Mouse (Mus musculus) neural tube, embryonic 11.5 days (tissue): ENCODE results near the gene Ush2a. TPM values are rescaled to one million over a fixed set of nuclear protein-coding genes. Genes with fewer than 3 reads are reported as not detected.
A peak's percentile ranks its signal among the peaks of the same experiment; 100 is the strongest.

Experiments used
- ATAC-seq: fragments of 200-750 bp; cut with Nextera tagmentation; 2 replicates; pipeline ENCODE4 v1.8.0; 2017; ENCODE audit warnings: moderate number of reproducible peaks, mild to moderate bottlenecking, moderate TSS enrichment, moderate library complexity; ENCODE audit not compliant: insufficient read depth, low FRiP score, low TSS enrichment
- DNase-seq: peaks from one replicate; pipeline ENCODE4 v3.0.0-alpha.2; 2015; ENCODE audit warnings: low spot score
- H3K27ac ChIP-seq: fragments of 300-500 bp; sonication (generic); 2 replicates; pipeline ENCODE4 v1.5.1; 2014; ENCODE audit warnings: low read depth, mild to moderate bottlenecking, low read length
- H3K27me3 ChIP-seq: fragments of 300-500 bp; sonication (generic); 2 replicates; pipeline ENCODE4 v1.6.1; 2014; ENCODE audit warnings: mild to moderate bottlenecking, low read length, mixed read lengths; ENCODE audit not compliant: control insufficient read depth, insufficient read depth
- H3K36me3 ChIP-seq: fragments of 300-500 bp; sonication (generic); 2 replicates; pipeline ENCODE4 v1.6.1; 2014; ENCODE audit warnings: mild to moderate bottlenecking, low read length, moderate library complexity, mixed read lengths; ENCODE audit not compliant: control insufficient read depth, insufficient read depth
- H3K4me1 ChIP-seq: fragments of 300-500 bp; sonication (generic); 2 replicates; pipeline ENCODE4 v1.6.1; 2014; ENCODE audit warnings: low read length, mixed read lengths; ENCODE audit not compliant: control insufficient read depth, insufficient read depth
- H3K4me2 ChIP-seq: fragments of 300-500 bp; sonication (generic); 2 replicates; pipeline ENCODE4 v1.6.1; 2014; ENCODE audit warnings: low read depth, mild to moderate bottlenecking, moderate library complexity
- H3K4me3 ChIP-seq: fragments of 300-500 bp; sonication (generic); 2 replicates; pipeline ENCODE4 v1.5.1; 2014; ENCODE audit warnings: low read depth, low read length
- H3K9ac ChIP-seq: fragments of 300-500 bp; sonication (generic); 2 replicates; pipeline ENCODE4 v1.6.1; 2014; ENCODE audit warnings: mild to moderate bottlenecking, low read length
- H3K9me3 ChIP-seq: fragments of 300-500 bp; sonication (generic); 2 replicates; pipeline ENCODE4 v1.6.1; 2016; ENCODE audit warnings: low read length; ENCODE audit not compliant: control insufficient read depth
- WGBS: fragments of 180-500 bp; shearing (Covaris S2); extraction: QIAGEN DNeasy Blood & Tissue Kit; methylation state at CpG from one replicate; pipeline ENCODE4 v1.1.7; 2014; 5-methylcytosine and 5-hydroxymethylcytosine counted together
- polyA plus RNA-seq: library from polyadenylated mRNA; unstranded; fragments of >200 nt; fragmentation: Nextera tagmentation; extraction: Ambion mirVana; gene quantifications from 2 replicates; pipeline ENCODE4 v1.2.1, GENCODE M21; 2014

The Ush2a gene
- polyA plus RNA-seq, 1 experiment from 2014 or later, result 0.07 TPM

DNA sequence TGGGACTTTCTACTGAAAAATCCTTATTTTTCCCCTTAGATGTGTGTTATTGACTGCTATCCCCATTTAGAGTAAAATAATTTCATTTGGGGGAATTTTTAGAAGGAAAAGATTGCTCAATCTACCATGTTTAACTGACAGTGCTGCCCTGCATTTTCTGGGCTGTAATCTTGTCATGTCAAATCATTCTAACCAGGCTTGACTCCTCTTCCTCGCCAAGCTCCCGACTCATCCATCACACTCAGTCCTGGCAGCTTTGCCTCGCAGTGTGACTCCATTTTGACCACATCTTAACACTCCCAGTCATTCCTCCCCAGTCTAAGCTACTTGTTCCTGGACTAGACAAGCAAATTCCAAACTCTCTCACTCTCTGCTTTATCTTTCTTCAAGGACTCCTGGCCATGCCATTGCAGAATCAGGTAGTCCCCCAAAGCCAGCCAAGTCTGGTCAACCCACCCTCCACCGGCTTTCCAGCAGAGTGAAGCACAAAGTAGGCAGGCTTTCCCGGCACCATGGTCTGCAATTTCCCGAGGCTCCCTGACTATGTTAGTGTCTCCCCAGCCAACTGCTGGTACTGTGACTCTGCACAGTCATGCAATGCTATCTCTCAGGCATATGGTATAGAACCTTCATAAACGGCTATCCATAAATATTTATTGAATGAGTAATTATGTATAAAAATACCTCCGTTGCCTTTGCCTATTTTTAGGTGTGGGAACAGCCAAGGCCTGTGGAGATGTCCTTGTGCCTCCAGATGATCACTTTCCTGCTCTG, 146.0 kb downstream of the Ush2a start:
- H3K27ac ChIP-seq, result no peak overlapping the region
- no peaks in the 10 kb centered on the region for H3K36me3 ChIP-seq
- no peaks in the 10 kb centered on the region for H3K27me3 ChIP-seq
- no peak overlapping the region for H3K4me3 ChIP-seq
- 82% methylated on average over 8 of the region's 8 CpGs for WGBS
- no peak overlapping the region for H3K4me2 ChIP-seq
- H3K9me3 ChIP-seq, result no peaks in the 10 kb centered on the region
- H3K4me1 ChIP-seq, result no peaks in the 10 kb centered on the region
- DNase-seq (no peak), ATAC-seq (no peak)
- no peak overlapping the region for H3K9ac ChIP-seq

DNA sequence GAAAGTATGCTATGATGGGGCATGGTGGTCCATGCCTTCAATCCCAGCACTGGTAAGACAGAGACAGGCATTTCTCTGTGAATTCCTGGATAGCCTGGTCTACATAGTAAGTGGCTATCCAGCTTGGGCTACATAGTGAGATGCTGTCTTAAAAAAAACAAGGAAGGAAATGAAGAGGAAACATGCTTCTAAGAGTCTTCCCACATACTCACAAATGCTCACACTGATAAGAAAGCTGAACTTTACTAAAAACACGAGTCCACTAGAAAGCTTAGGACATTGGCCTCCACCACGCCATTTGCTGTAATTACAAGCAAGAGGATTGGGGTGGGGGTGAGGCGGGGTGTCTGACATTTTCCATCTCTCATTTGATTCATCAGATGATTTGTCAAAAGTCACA, 148.7 kb downstream of the Ush2a start:
- H3K4me1 ChIP-seq, result no peaks in the 10 kb centered on the region
- ATAC-seq (no peak), DNase-seq (no peak)
- H3K4me3 ChIP-seq, result no peak overlapping the region
- no peak overlapping the region for H3K9ac ChIP-seq
- WGBS, result 87% methylated on average over 3 of the region's 3 CpGs
- no peaks in the 10 kb centered on the region for H3K9me3 ChIP-seq
- no peaks in the 10 kb centered on the region for H3K27me3 ChIP-seq
- no peak overlapping the region for H3K4me2 ChIP-seq
- H3K27ac ChIP-seq, result no peak overlapping the region
- no peaks in the 10 kb centered on the region for H3K36me3 ChIP-seq

DNA sequence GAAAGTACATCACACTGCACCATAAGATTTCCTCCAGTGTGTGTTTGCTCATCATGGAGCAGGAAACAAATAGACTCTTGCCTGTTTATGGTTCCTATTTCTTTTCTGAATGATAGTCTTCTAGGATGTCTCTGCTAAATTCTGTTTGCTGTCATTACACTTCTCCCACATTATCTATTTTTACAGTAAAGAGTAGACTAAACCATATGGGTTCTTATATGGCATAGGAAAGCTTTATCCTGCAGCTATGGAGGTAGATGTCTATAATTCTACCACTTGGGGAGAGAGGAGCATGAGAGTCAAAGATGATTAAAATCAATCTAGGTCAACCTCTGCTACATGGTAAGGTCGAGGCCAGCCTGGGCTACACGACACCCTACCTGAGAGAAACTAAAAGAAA, 158.7 kb downstream of the Ush2a start:
- Histone ChIP-seq H3K9me3 (no peaks in the 10 kb centered on the region), H3K4me1 (no peaks in the 10 kb centered on the region), H3K36me3 (no peaks in the 10 kb centered on the region), H3K27me3 (no peaks in the 10 kb centered on the region), H3K4me3 (no peak overlapping the region), H3K4me2 (no peak overlapping the region), H3K9ac (no peak overlapping the region), H3K27ac (no peak overlapping the region)
- 92% methylated on average over 2 of the region's 2 CpGs for WGBS
- ATAC-seq (no peak), DNase-seq (no peak)

DNA sequence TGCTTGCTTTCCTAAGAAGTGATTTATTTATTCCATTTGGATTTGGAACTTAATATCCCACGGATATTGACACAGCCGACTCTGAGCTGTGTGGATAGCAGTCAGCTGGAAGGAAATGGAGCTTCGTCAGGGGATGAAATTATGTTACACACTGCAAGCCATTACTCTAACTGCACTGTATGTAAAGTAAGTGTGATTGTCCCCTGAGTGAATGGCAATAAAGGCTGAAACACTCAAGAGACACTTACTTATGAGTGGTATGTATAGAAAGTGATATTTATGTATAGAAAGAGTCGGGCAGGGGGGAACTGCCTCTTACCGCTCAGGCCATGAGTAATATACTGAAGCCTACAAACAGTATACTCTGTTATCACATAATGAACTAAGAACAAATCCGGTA, 166.3 kb downstream of the Ush2a start:
- no peak overlapping the region for H3K4me3 ChIP-seq
- no peaks in the 10 kb centered on the region for H3K9me3 ChIP-seq
- no peak overlapping the region for H3K27ac ChIP-seq
- DNase-seq (no peak), ATAC-seq (no peak)
- no peaks in the 10 kb centered on the region for H3K36me3 ChIP-seq
- no peak overlapping the region for H3K9ac ChIP-seq
- H3K4me2 ChIP-seq, result no peak overlapping the region
- H3K27me3 ChIP-seq, result no peaks in the 10 kb centered on the region
- WGBS, result 79% methylated on average over 6 of the region's 6 CpGs
- H3K4me1 ChIP-seq, result no peaks in the 10 kb centered on the region

DNA sequence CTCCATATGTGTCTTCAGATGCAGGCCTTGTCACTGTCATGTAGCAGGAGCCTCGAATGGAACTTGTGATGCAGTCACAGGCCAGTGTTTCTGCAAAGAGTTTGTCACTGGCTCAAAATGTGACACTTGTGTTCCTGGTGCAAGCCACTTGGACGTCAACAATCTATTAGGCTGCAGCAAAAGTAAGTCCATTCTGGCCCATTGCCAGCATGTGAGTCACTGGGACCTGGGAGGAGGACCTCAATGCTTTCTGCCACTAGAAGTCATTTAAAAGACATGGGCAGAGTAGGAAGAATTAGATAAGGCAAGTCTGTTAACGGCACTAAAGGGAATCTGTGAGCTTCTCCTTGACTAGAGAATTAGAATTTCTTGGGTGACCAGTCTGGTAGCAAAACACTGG, 168.9 kb downstream of the Ush2a start:
- Histone ChIP-seq H3K27ac (no peak overlapping the region), H3K4me2 (no peak overlapping the region), H3K4me3 (no peak overlapping the region), H3K9ac (no peak overlapping the region), H3K36me3 (no peaks in the 10 kb centered on the region), H3K27me3 (no peaks in the 10 kb centered on the region), H3K4me1 (no peaks in the 10 kb centered on the region), H3K9me3 (no peaks in the 10 kb centered on the region)
- ATAC-seq (no peak), DNase-seq (no peak)
- WGBS, result 81% methylated on average over 3 of the region's 3 CpGs

DNA sequence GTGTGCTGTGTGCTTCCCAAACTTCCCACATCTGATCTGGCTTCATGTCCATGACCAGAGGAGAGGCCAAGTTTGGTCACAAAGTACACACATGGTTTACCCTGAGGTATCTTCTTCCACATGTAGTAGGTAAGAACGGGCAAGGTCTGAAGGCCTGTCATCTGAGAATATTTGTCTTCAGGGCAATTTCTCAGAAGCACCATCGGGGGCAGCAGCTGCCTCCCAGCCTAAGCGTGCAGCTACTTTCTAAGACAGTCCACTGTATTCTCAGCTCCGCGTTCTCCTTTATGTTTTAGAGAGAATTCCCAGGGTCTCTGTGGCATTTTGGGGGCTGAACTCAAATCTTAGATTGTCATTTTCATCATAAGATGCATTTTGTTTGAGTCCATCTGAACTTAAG, 186.1 kb downstream of the Ush2a start:
- WGBS, result 83% methylated on average over 5 of the region's 5 CpGs
- Histone ChIP-seq H3K9me3 (no peaks in the 10 kb centered on the region), H3K27me3 (no peaks in the 10 kb centered on the region), H3K4me1 (no peaks in the 10 kb centered on the region), H3K27ac (no peak overlapping the region), H3K4me3 (no peak overlapping the region), H3K36me3 (no peaks in the 10 kb centered on the region), H3K9ac (no peak overlapping the region), H3K4me2 (no peak overlapping the region)
- no peak for ATAC-seq
- no peak for DNase-seq

DNA sequence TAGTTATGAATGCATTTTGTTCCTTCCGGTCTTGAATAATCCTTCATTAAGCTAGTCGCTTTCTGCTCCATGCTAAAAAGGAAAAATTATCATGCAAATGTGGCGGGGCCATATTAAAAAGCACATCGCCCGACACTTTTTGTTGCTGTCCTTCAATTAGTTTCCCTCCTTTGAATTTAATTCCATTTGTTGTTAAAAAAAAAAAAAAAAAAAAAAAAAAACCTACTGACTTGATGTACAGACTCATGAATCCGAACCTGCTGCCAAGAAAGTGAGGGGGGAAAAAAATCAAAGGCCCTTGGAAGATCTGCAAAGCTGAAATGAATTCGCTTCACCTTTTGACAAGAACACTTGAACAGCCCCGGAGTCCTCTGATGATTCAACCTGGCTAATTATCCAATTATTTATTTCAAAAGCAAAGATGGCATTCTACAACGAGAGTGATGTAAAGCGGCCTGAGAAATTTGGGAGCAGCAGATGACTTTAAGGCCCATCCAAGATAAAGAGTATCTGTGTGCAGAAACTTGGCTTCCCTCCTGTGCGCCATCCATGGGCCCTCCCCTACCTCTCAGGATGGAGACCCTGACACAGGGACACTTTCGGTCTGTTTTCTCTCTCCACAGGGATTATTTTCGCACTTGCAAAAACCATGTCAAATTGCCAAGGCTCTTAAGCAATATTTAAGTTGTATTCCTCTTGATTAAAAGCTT, 194.8 kb downstream of the Ush2a start:
- DNase-seq (no peak), ATAC-seq (no peak)

DNA sequence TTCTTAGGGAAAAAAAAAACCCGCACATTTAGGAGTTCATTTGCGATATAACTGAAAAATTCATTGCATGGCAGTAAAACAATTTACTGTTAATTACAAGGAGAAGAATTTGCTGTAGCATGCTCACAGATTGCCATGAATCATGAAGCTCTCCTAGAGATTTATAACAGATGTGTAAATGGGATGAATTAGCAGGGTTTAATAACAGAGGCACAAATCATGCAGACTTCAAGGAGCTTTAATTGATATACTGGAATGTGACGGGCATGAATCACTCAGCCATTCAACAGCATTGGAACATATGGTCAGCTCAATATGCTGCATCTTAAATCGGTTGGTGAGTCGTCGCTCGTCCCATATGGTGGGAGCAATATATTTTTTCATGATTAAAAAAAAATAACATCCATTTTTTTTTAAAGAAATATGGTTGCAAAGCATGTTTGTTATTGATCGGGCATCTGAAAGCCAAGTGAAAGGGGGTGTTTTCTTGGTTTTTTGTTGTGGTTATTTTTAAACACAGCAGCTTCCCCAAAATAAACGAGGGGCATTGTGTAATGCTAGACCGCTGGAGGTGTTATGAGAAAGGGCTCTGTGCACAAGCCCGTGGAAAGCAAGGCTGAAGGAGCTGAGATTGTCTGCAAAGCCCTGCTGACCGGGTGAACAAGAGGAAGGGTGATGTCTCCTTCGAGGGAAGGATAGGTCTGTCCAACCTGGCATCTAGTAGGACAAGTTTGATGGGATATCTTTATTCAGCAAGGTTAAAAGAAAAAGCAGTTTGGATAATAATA, 195.6 kb downstream of the Ush2a start:
- no peak overlapping the region for H3K27ac ChIP-seq
- H3K9ac ChIP-seq, result no peak overlapping the region
- no peak overlapping the region for H3K4me2 ChIP-seq
- no peaks in the 10 kb centered on the region for H3K36me3 ChIP-seq
- H3K9me3 ChIP-seq, result no peaks in the 10 kb centered on the region
- DNase-seq, result no peak
- no peaks in the 10 kb centered on the region for H3K27me3 ChIP-seq
- peak; percentile 65 for ATAC-seq
- H3K4me3 ChIP-seq, result no peak overlapping the region
- H3K4me1 ChIP-seq, result no peaks in the 10 kb centered on the region
- 34% methylated on average over 13 of the region's 13 CpGs for WGBS

More for the DNA sequence above, 194.8 kb downstream of the Ush2a start:
- H3K9me3 ChIP-seq, result no peaks in the 10 kb centered on the region
- no peak overlapping the region for H3K27ac ChIP-seq
- no peak overlapping the region for H3K9ac ChIP-seq
- H3K27me3 ChIP-seq, result no peaks in the 10 kb centered on the region
- H3K36me3 ChIP-seq, result no peaks in the 10 kb centered on the region
- H3K4me3 ChIP-seq, result no peak overlapping the region
- H3K4me1 ChIP-seq, result no peaks in the 10 kb centered on the region
- H3K4me2 ChIP-seq, result no peak overlapping the region
- WGBS, result 67% methylated on average over 13 of the region's 13 CpGs
